Mouse (Mus musculus): ENCODE results near the gene Egr4. TPM values are rescaled to one million over a fixed set of nuclear protein-coding genes. Genes with fewer than 3 reads are reported as not detected.
A peak's percentile ranks its signal among the peaks of the same experiment; 100 is the strongest.

Egr4 gene
- polyA plus RNA-seq (2012; rRNA removed) = 0.05 and 0.10 TPM in 2 replicates

GRCm38 (mm10) chr6:85513531-85513910, at the start of gene Egr4:
Egr4 (minus strand) TSS chr6:85513589.
- TF ChIP-seq CTCF (IDR thresholded peaks at IDR 0.05; ENCODE audit: borderline replicate concordance, extremely low read depth, insufficient read depth, insufficient read length) (no peak), POLR2A (IDR thresholded peaks at IDR 0.05; ENCODE audit: borderline replicate concordance, extremely low read depth, insufficient read depth, insufficient read length, poor library complexity, severe bottlenecking) (no peak)
- DNase-seq (ENCODE audit: low read depth) = peak; percentile 73

- TF ChIP-seq POLR2A (IDR thresholded peaks at IDR 0.05; ENCODE audit: borderline replicate concordance, extremely low read depth, insufficient read depth, insufficient read length, poor library complexity, severe bottlenecking) (no peak), CTCF (IDR thresholded peaks at IDR 0.05; ENCODE audit: borderline replicate concordance, extremely low read depth, insufficient read depth, insufficient read length) (no peak)
- DNase-seq (ENCODE audit: low read depth) = no peak
These were observed 49.0 kb upstream of the Egr4 start for GRCm38 (mm10) chr6:85562374-85562773.

- TF ChIP-seq POLR2A (IDR thresholded peaks at IDR 0.05; ENCODE audit: borderline replicate concordance, extremely low read depth, insufficient read depth, insufficient read length, poor library complexity, severe bottlenecking) = no peak
- TF ChIP-seq CTCF (IDR thresholded peaks at IDR 0.05; ENCODE audit: borderline replicate concordance, extremely low read depth, insufficient read depth, insufficient read length) = no peak
- no peak for DNase-seq (ENCODE audit: low read depth)
These were observed 34.3 kb upstream of the Egr4 start for GRCm38 (mm10) chr6:85547642-85548041.

- peak; percentile 75 for DNase-seq (ENCODE audit: low read depth)
- TF ChIP-seq POLR2A (IDR thresholded peaks at IDR 0.05; ENCODE audit: borderline replicate concordance, extremely low read depth, insufficient read depth, insufficient read length, poor library complexity, severe bottlenecking) (no peak), CTCF (IDR thresholded peaks at IDR 0.05; ENCODE audit: borderline replicate concordance, extremely low read depth, insufficient read depth, insufficient read length) (no peak)
These were observed 31.0 kb upstream of the Egr4 start for GRCm38 (mm10) chr6:85544251-85544881.

GRCm38 (mm10) chr6:85543351-85544175, 30.2 kb upstream of the Egr4 start:
- TF ChIP-seq CTCF (IDR thresholded peaks at IDR 0.05; ENCODE audit: borderline replicate concordance, extremely low read depth, insufficient read depth, insufficient read length) (no peak), POLR2A (IDR thresholded peaks at IDR 0.05; ENCODE audit: borderline replicate concordance, extremely low read depth, insufficient read depth, insufficient read length, poor library complexity, severe bottlenecking) (no peak)
- DNase-seq (ENCODE audit: low read depth) = peak; percentile 2

- no peak for TF ChIP-seq CTCF (IDR thresholded peaks at IDR 0.05; ENCODE audit: borderline replicate concordance, extremely low read depth, insufficient read depth, insufficient read length)
- TF ChIP-seq POLR2A (IDR thresholded peaks at IDR 0.05; ENCODE audit: borderline replicate concordance, extremely low read depth, insufficient read depth, insufficient read length, poor library complexity, severe bottlenecking) = no peak
These were observed 9.4 kb upstream of the Egr4 start for GRCm38 (mm10) chr6:85522825-85523224.

GRCm38 (mm10) chr6:85522026-85522425, 8.6 kb upstream of the Egr4 start:
- no peak for DNase-seq (ENCODE audit: low read depth)
- TF ChIP-seq CTCF (IDR thresholded peaks at IDR 0.05; ENCODE audit: borderline replicate concordance, extremely low read depth, insufficient read depth, insufficient read length) = no peak
- TF ChIP-seq POLR2A (IDR thresholded peaks at IDR 0.05; ENCODE audit: borderline replicate concordance, extremely low read depth, insufficient read depth, insufficient read length, poor library complexity, severe bottlenecking) = no peak

More at GRCm38 (mm10) chr6:85522825-85523224, 9.4 kb upstream of the Egr4 start:
- no peak for DNase-seq (ENCODE audit: low read depth)

- DNase-seq (ENCODE audit: low read depth) = peak; percentile 85
- TF ChIP-seq CTCF (IDR thresholded peaks at IDR 0.05; ENCODE audit: borderline replicate concordance, extremely low read depth, insufficient read depth, insufficient read length) (no peak), POLR2A (IDR thresholded peaks at IDR 0.05; ENCODE audit: borderline replicate concordance, extremely low read depth, insufficient read depth, insufficient read length, poor library complexity, severe bottlenecking) (no peak)
These were observed 4.8 kb upstream of the Egr4 start for GRCm38 (mm10) chr6:85518091-85518693.

- peak; percentile 42 for DNase-seq (ENCODE audit: low read depth)
- TF ChIP-seq CTCF (IDR thresholded peaks at IDR 0.05; ENCODE audit: borderline replicate concordance, extremely low read depth, insufficient read depth, insufficient read length) = no peak
- TF ChIP-seq POLR2A (IDR thresholded peaks at IDR 0.05; ENCODE audit: borderline replicate concordance, extremely low read depth, insufficient read depth, insufficient read length, poor library complexity, severe bottlenecking) = no peak
These were observed 2.6 kb upstream of the Egr4 start for GRCm38 (mm10) chr6:85515941-85516340.

- TF ChIP-seq POLR2A (IDR thresholded peaks at IDR 0.05; ENCODE audit: borderline replicate concordance, extremely low read depth, insufficient read depth, insufficient read length, poor library complexity, severe bottlenecking) (no peak), CTCF (IDR thresholded peaks at IDR 0.05; ENCODE audit: borderline replicate concordance, extremely low read depth, insufficient read depth, insufficient read length) (no peak)
- peak; percentile 14 for DNase-seq (ENCODE audit: low read depth)
These were observed 535 bp downstream of the Egr4 start for GRCm38 (mm10) chr6:85512577-85513530.

Measured in brain, embryonic 14.5 days (tissue).